Mouse (Mus musculus) cortical plate, adult 2 months (tissue): ENCODE measurements around the gene Atp1a4. TPM values are rescaled to one million over a fixed set of nuclear protein-coding genes. Genes with fewer than 3 reads are reported as not detected.

Source experiments
- H3K27ac ChIP-seq: fragments of 200-500 bp; 2 replicates; pipeline ENCODE4 v1.5.1; 2012; ENCODE audit warnings: low read length, control low read depth, inconsistent platforms; ENCODE audit not compliant: insufficient read depth
- H3K4me1 ChIP-seq: fragments of 200-500 bp; 2 replicates; pipeline ENCODE4 v1.6.1; 2011; ENCODE audit warnings: low read length; ENCODE audit not compliant: control insufficient read depth, insufficient read depth
- H3K4me3 ChIP-seq: fragments of 200-500 bp; 2 replicates; pipeline ENCODE4 v1.5.1; 2011; ENCODE audit warnings: mild to moderate bottlenecking, low read length, control low read depth; ENCODE audit not compliant: insufficient read depth
- CTCF ChIP-seq: fragments of 200-500 bp; IDR thresholded peaks from 2 replicates; pipeline ENCODE4 v1.5.1; 2011; ENCODE audit warnings: mild to moderate bottlenecking, control low read depth, low read length; ENCODE audit not compliant: insufficient read depth; ENCODE audit errors: extremely low read depth
- POLR2A ChIP-seq: fragments of 200-500 bp; IDR thresholded peaks from 2 replicates; pipeline ENCODE4 v1.6.1; 2011; ENCODE audit warnings: mild to moderate bottlenecking, low read length, control low read depth; ENCODE audit not compliant: insufficient read depth; ENCODE audit errors: extremely low read depth
- polyA plus RNA-seq: library from polyadenylated mRNA; depleted of rRNA; stranded (reverse); fragments of >200 nt; gene quantifications from 2 replicates; pipeline ENCODE4 v1.2.3, GENCODE M21; 2012

Gene Atp1a4
- polyA plus RNA-seq, 1 experiment = not detected

DNA sequence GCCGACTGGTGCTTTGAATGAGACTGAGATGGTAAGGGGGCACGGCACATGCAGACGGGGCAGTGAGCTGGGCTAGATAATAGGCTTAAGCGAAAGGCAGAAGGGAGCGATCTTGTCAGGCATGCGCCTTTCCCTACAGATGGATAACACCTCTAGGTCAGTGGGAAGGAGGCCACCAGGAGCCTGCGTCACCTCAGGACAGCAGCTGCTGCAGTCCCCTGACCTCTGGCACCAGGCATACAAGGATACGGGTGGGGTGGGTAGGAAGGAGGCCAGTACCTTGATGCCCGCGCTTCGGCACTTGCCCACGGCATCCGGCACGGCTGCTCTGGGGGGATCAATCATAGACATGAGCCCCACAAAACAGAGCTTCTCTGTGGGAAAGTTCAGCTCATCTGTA lies 26.0 kb upstream of the Atp1a4 start:
- no peak overlapping the region for H3K27ac ChIP-seq
- no peak overlapping the region for H3K4me3 ChIP-seq
- no peak for TF ChIP-seq CTCF
- no peak for TF ChIP-seq POLR2A
- peaks cover 9% of the 10 kb centered on the region for H3K4me1 ChIP-seq

DNA sequence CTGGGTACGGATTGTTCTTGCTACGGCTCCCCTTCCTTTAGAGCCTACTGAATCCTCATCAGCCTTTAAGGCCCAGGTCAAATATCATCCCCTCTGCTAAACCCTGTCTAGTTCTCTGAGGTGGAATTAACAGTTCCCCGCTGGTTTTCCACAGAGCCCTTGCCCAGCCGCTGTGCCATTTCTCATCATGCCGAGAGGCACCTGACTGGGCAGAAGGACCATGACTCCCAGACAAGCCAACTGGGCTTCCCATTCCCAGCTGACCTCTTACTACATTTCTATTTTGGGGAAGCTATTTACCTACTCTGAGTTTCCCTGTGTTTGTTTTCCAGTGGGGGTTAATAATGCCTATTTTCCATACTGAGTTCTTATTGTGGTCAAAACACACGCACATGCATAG lies 24.9 kb upstream of the Atp1a4 start:
- 0 out of 2 replicates have a peak overlapping the region, but pooled peaks have one; percentile 25 for H3K27ac ChIP-seq
- peaks cover 9% of the 10 kb centered on the region for H3K4me1 ChIP-seq
- no peak overlapping the region for H3K4me3 ChIP-seq
- TF ChIP-seq POLR2A (no peak), CTCF (no peak)

DNA sequence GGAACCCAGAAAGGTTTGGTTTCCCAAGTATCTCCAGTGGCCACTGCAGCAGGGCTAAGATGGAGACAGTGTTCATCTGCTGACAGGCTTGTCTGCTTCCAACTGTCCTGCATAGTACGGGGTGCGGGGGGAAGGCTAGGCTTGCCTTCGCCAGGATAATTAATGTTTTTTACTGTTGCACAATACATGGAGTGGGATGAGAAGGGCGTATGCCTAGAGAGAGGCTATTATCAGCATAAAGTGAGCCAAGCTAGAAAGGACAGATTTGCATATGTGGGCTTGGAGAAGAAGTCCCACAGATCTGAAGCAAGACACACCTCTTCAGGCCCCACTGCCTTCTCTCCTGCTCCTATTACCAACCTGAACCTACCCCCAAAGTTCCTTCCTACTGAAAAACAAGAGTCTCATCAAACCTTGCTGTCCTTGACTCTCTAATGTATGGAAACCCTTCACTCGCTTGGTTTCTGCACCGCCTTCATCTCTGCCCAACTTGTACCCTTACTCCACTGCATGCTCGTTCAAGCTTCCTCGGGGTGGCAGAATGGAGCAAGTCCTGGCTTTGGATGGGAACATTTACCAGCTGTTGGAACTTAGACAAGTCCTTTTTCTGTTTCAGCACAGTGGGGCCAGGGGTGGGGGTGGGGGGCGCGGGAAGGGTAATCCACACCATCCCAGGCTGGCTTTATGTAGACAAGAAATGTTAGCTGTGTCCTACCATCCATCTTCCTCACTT lies 23.5 kb upstream of the Atp1a4 start:
- TF ChIP-seq CTCF (peak; percentile 31; the same call in 1 of the 2 replicates), POLR2A (peak; percentile 4; the same call in 1 of the 2 replicates)
- Histone ChIP-seq H3K27ac (peak overlapping the region; percentile 27; the same call in 1 of the 2 replicates), H3K4me1 (peaks cover 9% of the 10 kb centered on the region), H3K4me3 (no peak overlapping the region)

DNA sequence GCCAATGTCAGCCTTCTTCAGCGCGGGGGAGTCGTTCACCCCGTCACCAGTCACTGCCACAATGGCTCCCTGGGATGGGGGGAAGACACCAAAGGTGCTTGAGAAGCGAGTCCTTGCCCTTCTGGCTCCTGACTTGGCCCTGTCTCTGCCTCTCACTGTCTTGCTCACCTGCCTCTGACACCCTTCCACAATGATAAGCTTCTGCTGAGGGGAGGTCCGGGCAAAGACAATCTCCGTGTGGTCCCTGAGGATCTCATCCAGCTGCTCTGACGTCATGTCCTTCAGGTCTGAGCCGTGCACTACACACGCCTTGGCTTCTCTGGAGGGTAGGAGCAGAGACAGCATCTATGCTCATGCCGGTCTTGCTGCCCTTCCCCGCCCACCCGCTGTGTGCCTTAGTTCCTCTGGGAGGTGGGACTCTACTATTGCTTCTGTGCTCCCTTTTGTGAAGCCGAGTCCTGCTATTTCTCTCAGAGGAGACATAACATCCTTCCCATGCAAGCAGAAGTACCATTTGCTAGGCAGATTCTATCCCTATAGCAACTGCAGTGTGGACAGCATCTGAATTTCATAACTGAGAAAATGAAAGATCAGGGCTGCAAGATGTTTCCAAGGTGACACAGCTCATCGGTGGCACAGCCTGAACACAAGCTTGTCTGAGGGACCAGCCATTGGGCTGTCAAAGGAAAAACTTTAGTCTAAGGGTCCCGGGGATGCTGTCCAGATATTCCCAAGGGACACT lies 21.7 kb upstream of the Atp1a4 start:
- no peak for TF ChIP-seq CTCF
- TF ChIP-seq POLR2A = 0 out of 2 replicates have a peak, but pooled peaks have one; percentile 28
- Histone ChIP-seq H3K4me1 (peaks cover 9% of the 10 kb centered on the region), H3K27ac (peak overlapping the region; percentile 36; the same call in 1 of the 2 replicates), H3K4me3 (no peak overlapping the region)

DNA sequence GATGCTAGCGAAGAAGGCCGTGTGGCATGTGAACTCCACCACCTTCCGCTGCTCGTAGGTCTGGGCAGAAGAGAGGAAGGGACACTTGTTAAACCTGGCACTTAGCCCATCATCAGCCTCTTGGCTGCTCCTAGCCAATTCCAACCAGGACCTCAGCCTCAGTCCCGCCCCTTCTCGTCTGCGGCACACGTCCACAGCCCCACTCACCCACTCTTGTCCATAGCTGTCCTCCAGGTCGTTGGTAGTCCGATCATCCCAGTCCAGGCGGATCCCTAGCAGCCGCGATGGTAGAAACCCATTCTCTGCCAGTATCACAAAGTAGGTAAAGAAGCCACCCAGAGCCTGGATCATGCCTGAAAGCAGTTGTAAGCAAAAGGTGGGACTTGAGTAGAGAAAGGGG lies 20.1 kb upstream of the Atp1a4 start:
- H3K27ac ChIP-seq = no peak overlapping the region
- peaks cover 9% of the 10 kb centered on the region for H3K4me1 ChIP-seq
- TF ChIP-seq POLR2A (no peak), CTCF (no peak)
- no peak overlapping the region for H3K4me3 ChIP-seq

DNA sequence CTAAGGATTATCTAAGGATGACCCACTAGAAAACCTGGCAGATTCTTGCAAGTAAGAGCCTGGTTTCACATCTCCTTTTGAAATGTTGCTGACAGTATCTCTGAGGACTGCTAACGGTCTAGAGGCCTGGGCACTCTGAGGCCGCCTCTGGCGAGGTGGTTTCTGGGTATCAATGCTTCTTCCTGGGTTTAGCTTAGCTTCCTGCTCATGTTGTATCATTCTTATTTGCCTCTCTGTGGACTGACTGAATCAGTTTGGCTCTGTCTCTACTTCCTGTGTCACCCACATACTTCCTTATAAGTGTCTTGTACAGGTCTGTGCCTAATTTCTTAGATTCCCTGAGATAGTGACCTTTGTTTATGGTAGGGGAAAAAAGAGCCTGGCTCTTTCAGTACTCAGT lies 19.0 kb upstream of the Atp1a4 start:
- no peak for TF ChIP-seq POLR2A
- no peak for TF ChIP-seq CTCF
- Histone ChIP-seq H3K27ac (no peak overlapping the region), H3K4me1 (peaks cover 6% of the 10 kb centered on the region), H3K4me3 (no peak overlapping the region)

DNA sequence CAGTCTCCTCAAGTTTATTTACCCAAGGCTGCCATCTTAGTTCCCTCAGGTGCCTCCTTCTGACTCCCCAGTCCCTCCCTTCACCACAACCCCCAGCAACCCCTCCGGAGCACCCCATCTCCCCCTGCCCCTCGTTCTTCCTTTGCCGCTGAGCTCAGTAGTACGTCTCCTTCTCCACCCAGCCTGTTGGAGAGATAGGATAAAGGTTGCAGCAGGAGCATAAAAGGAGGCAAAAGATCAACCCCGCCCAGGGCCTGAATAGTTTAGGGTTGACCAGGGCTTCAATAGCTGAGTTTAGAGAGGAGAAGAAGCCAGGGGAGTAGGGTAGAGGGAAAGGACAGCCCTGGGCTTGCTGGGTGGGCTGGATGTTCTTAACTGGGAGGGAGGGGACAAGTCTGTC lies 16.3 kb upstream of the Atp1a4 start:
- TF ChIP-seq CTCF (no peak), POLR2A (no peak)
- Histone ChIP-seq H3K4me1 (0 out of 2 replicates have a peak, but pooled peaks cover 2% of the 10 kb centered on the region), H3K27ac (no peak overlapping the region)

DNA sequence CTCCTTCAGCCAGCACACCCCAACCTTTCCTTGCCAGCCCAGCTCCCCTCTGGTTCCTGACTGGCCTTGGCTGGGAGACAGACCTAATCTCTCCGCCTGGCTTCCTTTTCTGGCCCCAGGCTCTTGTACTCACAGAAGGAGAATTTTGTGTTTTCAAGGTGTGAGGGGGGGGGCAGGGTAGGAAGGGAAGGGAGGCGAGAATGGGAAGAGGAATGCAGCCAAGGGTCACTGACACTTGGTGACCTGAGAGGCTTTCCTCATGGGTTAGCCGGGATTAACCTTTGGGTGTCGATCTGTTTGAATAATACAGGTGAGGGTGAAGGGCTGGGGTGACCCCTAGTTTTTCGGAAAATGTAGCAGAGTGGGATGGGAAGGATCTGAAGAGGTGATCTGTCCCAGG lies 15.9 kb upstream of the Atp1a4 start:
- no peak overlapping the region for H3K27ac ChIP-seq
- no peak for TF ChIP-seq CTCF
- no peak for TF ChIP-seq POLR2A
- no peak overlapping the region for H3K4me3 ChIP-seq
- 0 out of 2 replicates have a peak, but pooled peaks cover 2% of the 10 kb centered on the region for H3K4me1 ChIP-seq

More for the DNA sequence above, 16.3 kb upstream of the Atp1a4 start:
- no peak overlapping the region for H3K4me3 ChIP-seq

DNA sequence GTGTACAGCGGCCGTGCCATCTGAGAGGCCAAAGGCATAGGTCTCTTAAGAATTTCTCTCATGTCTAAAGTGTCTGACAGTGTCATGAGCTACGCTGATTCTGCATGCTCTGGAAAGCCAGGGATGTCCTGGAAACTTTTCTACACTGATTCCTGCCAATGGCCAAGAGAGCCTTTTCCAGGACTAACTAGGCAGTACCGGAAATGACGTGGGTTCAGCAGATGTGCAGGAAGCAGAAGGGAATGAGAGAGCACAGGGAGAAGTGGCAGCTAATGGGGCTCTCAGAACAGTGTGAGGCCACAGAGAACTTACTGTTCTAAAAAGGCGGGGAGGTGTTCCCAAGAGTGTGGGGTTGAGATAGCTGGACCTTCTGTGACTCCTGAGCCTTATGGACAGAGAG lies 15.2 kb upstream of the Atp1a4 start:
- Histone ChIP-seq H3K4me1 (0 out of 2 replicates have a peak, but pooled peaks cover 2% of the 10 kb centered on the region), H3K27ac (no peak overlapping the region), H3K4me3 (no peak overlapping the region)
- TF ChIP-seq POLR2A (no peak), CTCF (no peak)

DNA sequence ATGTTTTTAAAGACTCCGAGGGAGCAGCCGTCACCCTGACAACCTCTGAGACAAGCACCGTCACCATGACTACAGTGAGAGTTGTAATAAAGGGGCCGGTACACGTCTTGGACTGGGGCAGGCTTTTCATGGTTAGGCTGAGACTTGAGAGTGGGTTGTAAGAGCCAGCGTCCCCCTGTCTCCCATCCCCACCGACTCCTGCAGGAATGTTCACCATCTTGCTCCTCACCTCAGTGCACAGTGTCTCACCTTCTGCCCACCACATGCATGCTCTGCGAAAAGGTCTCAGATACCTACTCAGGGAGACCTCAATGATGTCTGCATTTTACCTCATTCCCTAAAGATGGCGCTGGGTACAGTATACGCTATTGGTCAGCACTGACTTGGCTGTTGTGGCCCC lies 13.6 kb upstream of the Atp1a4 start:
- Histone ChIP-seq H3K4me3 (no peak overlapping the region), H3K27ac (no peak overlapping the region), H3K4me1 (0 out of 2 replicates have a peak, but pooled peaks cover 2% of the 10 kb centered on the region)
- TF ChIP-seq CTCF = no peak
- peak; percentile 60 for TF ChIP-seq POLR2A
